Comparison of ENCODE assay signal across 9 mouse cellular contexts in genomic region chr2:26449121-26450060, GRCm38 (mm10). TPM values are rescaled to one million over a fixed set of nuclear protein-coding genes. Genes with fewer than 3 reads are reported as not detected.
A peak's percentile ranks its signal among the peaks of the same experiment; 100 is the strongest.
DNase-seq lines count a peak whose midpoint lies in the region; TF ChIP-seq lines count a peak whose summit lies in the region.
"Had no signal": no experiment of that assay in that cellular context is flagged by ENCODE, and none has a peak within 500 bp of the region (broad histone marks: within the 10 kb centered on the region; RNA-seq: fewer than 3 reads in every experiment).

No protein-coding gene starts in this region.

- TF ChIP-seq POLR2A in CH12.LX (IDR thresholded peaks at IDR 0.05; ENCODE audit: low read depth, low read length) = no peak
- no peak for TF ChIP-seq POLR2A in small intestine, adult 2 months (IDR thresholded peaks at IDR 0.05; ENCODE audit: low read depth, low read length)

- peak; percentile 88 to 97 for TF ChIP-seq CTCF in CH12.LX (conservative IDR thresholded peaks at IDR 0.05 in 1 of 2, IDR thresholded peaks at IDR 0.05 in 1 of 2; ENCODE audit: low read depth in 2 of 2, low read length in 2 of 2)
- peak; percentile 85; the same call in 1 of the 2 replicates for TF ChIP-seq CTCF in small intestine, adult 2 months (IDR thresholded peaks at IDR 0.05; ENCODE audit: extremely low read depth, insufficient read length, insufficient replicate concordance, low read depth, low read length)

- no peaks in the 10 kb centered on the region for H3K27me3 ChIP-seq in CH12.LX (replicated peaks)
- H3K27me3 ChIP-seq in small intestine, adult 2 months (ENCODE audit: control insufficient read depth, insufficient read depth, low read length) = no peaks in the 10 kb centered on the region
- H3K27me3 ChIP-seq: heart, embryonic 15.5 days had no signal

- WGBS in small intestine, adult 2 months = 23% methylated on average over 5 of the region's 5 CpGs

- H3K4me1 ChIP-seq in CH12.LX (ENCODE audit: control insufficient read depth in 1 of 2, insufficient read depth in 2 of 2) = peaks cover 9 to 21% of the 10 kb centered on the region in 2 experiments
- H3K4me1 ChIP-seq in small intestine, adult 2 months (ENCODE audit: control insufficient read depth, insufficient read depth, insufficient read length, low read length) = peaks cover 6% of the 10 kb centered on the region

- peaks cover 5% of the 10 kb centered on the region for H3K79me2 ChIP-seq in CH12.LX (replicated peaks; ENCODE audit: control insufficient read depth, extremely low read depth, insufficient read depth, poor library complexity, severe bottlenecking)

- dilution Hi-C loops in CH12.LX (cut with MboI; ENCODE audit: extremely low pct_ligation_motif_present, extremely low pct_unique_long_range_greater_than_20kb, low sequenced_read_pairs) = no loop called here

- no peak overlapping the region for H3K4me3 ChIP-seq in CH12.LX (replicated peaks in 1 of 3; ENCODE audit: low read depth in 2 of 3, low read length in 2 of 3, poor library complexity in 1 of 3)
- no peak overlapping the region for H3K4me3 ChIP-seq in small intestine, adult 2 months (ENCODE audit: low read depth, low read length)
- H3K4me3 ChIP-seq: heart, embryonic 15.5 days had no signal

- H3K9me3 ChIP-seq in CH12.LX (replicated peaks; ENCODE audit: low read length) = no peaks in the 10 kb centered on the region
- H3K9me3 ChIP-seq: heart, embryonic 15.5 days had no signal

- H3K4me2 ChIP-seq in CH12.LX (ENCODE audit: insufficient read depth, low read depth, poor library complexity, severe bottlenecking) = no peak overlapping the region
- H3K4me2 ChIP-seq: heart, embryonic 15.5 days had no signal

- H3K27ac ChIP-seq in CH12.LX (ENCODE audit: insufficient read depth, low read depth) = no peak overlapping the region
- no peak overlapping the region for H3K27ac ChIP-seq in small intestine, adult 2 months (ENCODE audit: insufficient read depth, low read depth, low read length)
- H3K27ac ChIP-seq: heart, embryonic 15.5 days had no signal

- no peak for TF ChIP-seq EP300 in CH12.LX (IDR thresholded peaks at IDR 0.05; ENCODE audit: low read length)

- peak; percentile 97 for TF ChIP-seq RAD21 in CH12.LX (IDR thresholded peaks at IDR 0.05; ENCODE audit: low read depth, low read length)

- DNase-seq in 416B (ENCODE audit: low read depth) = peak; percentile 69
- peak; percentile 70 for DNase-seq in CH12.LX (ENCODE audit: extremely low read depth)
- DNase-seq in c-Kit-positive CD71-positive TER-119-positive erythroid progenitor cells, embryonic 14.5 days (ENCODE audit: low spot score) = peak; percentile 50
- DNase-seq in gastrocnemius, adult 8-10 months (ENCODE audit: low spot score in 2 of 2) = peak; percentile 51 to 58
- peak; percentile 75 for DNase-seq in layer of hippocampus, adult 9-11 months
- peak; percentile 67 to 81 for DNase-seq in lung, postnatal 4 days
- no peak for DNase-seq in Muller cell, postnatal 12 days (ENCODE audit: inconsistent ontology term)

- peaks cover 0 to 27% of the 10 kb centered on the region in 2 experiments for H3K36me3 ChIP-seq in CH12.LX (replicated peaks in 1 of 2; ENCODE audit: control insufficient read depth in 1 of 2, insufficient read depth in 1 of 2, low read length in 1 of 2)
- no peaks in the 10 kb centered on the region; the same call in 1 of the 2 replicates for H3K36me3 ChIP-seq in small intestine, adult 2 months (ENCODE audit: control insufficient read depth, insufficient read depth, low read length)
- H3K36me3 ChIP-seq: heart, embryonic 15.5 days had no signal

- H3K9ac ChIP-seq in CH12.LX (ENCODE audit: insufficient read depth, low read depth) = no peak overlapping the region
- H3K9ac ChIP-seq: heart, embryonic 15.5 days had no signal

- in situ Hi-C loops in CH12.LX (cut with MboI; ENCODE audit: low pct_ligation_motif_present, low pct_unique_long_range_greater_than_20kb, low sequenced_read_pairs) = loop anchor here (5.0 kb wide), 2 partner anchors 48 to 98 kb away; no protein-coding TSS in a partner anchor

TF ChIP-seq in CH12.LX, 34 proteins besides CTCF, POLR2A, EP300 and RAD21:
- TF ChIP-seq ETS1 (conservative IDR thresholded peaks at IDR 0.05; ENCODE audit: low read depth, low read length) (no peak), NELFE (IDR thresholded peaks at IDR 0.05; ENCODE audit: low read depth, low read length) (0 out of 2 replicates have a peak, but pooled peaks have one; percentile 39), USF1 (IDR thresholded peaks at IDR 0.05; ENCODE audit: low read depth, low read length) (no peak), MAZ (IDR thresholded peaks at IDR 0.05; ENCODE audit: low read depth, low read length) (no peak), JUND (conservative IDR thresholded peaks at IDR 0.05; ENCODE audit: low read depth, low read length) (no peak), MAX (IDR thresholded peaks at IDR 0.05; ENCODE audit: low read length) (no peak), CHD2 (IDR thresholded peaks at IDR 0.05; ENCODE audit: low read length) (no peak), SIN3A (IDR thresholded peaks at IDR 0.05; ENCODE audit: low read length) (0 out of 2 replicates have a peak, but pooled peaks have one; percentile 28), CHD1 (IDR thresholded peaks at IDR 0.05; ENCODE audit: low read depth, low read length) (no peak), BHLHE40 (IDR thresholded peaks at IDR 0.05; ENCODE audit: low read depth, low read length) (no peak), POLR2AphosphoS2 (IDR thresholded peaks at IDR 0.05; ENCODE audit: low read depth, low read length) (no peak), HCFC1 (IDR thresholded peaks at IDR 0.05; ENCODE audit: low read depth, low read length) (no peak), ZKSCAN1 (IDR thresholded peaks at IDR 0.05; ENCODE audit: borderline replicate concordance, low read depth, low read length) (no peak), E2F4 (IDR thresholded peaks at IDR 0.05; ENCODE audit: insufficient replicate concordance, low read depth, low read length) (no peak), RCOR1 (conservative IDR thresholded peaks at IDR 0.05; ENCODE audit: low read depth, low read length) (peak; percentile 25; the same call in 1 of the 2 replicates), ZMIZ1 (IDR thresholded peaks at IDR 0.05; ENCODE audit: low read depth, low read length) (no peak), TBP (conservative IDR thresholded peaks at IDR 0.05; ENCODE audit: low read depth, low read length) (no peak), GABPA (IDR thresholded peaks at IDR 0.05; ENCODE audit: insufficient replicate concordance, low read depth, low read length) (no peak), MXI1 (IDR thresholded peaks at IDR 0.05; ENCODE audit: low read depth, low read length) (no peak), KAT2A (IDR thresholded peaks at IDR 0.05; ENCODE audit: insufficient replicate concordance, low read length) (no peak), ZNF384 (IDR thresholded peaks at IDR 0.05; ENCODE audit: low read depth, low read length) (no peak), MYC (IDR thresholded peaks at IDR 0.05; ENCODE audit: low read depth, low read length) (peak; percentile 51; the same call in 1 of the 2 replicates), MEF2A (IDR thresholded peaks at IDR 0.05; ENCODE audit: borderline replicate concordance, low read depth, low read length) (0 out of 2 replicates have a peak, but pooled peaks have one; percentile 37), JUN (IDR thresholded peaks at IDR 0.05; ENCODE audit: insufficient read depth, low read depth, low read length) (no peak), PAX5 (IDR thresholded peaks at IDR 0.05; ENCODE audit: low read length) (no peak), MAFK (IDR thresholded peaks at IDR 0.05; ENCODE audit: insufficient replicate concordance, low read length) (no peak), USF2 (conservative IDR thresholded peaks at IDR 0.05; ENCODE audit: low read depth, low read length) (no peak), TCF12 (IDR thresholded peaks at IDR 0.05; ENCODE audit: low read depth, low read length) (no peak), SMC3 (IDR thresholded peaks at IDR 0.05; ENCODE audit: low read depth, low read length) (peak; percentile 100), NRF1 (IDR thresholded peaks at IDR 0.05; ENCODE audit: low read depth, low read length) (no peak; the same call in 1 of the 2 replicates), UBTF (IDR thresholded peaks at IDR 0.05; ENCODE audit: low read depth, low read length) (no peak), ZC3H11A (IDR thresholded peaks at IDR 0.05; ENCODE audit: low read depth, low read length) (peak; percentile 99), IRF4 (IDR thresholded peaks at IDR 0.05; ENCODE audit: low read depth, low read length) (no peak), ELF1 (IDR thresholded peaks at IDR 0.05; ENCODE audit: low read depth, low read length) (peak; percentile 18; the same call in 1 of the 2 replicates)

RNA-seq across cellular contexts. Expression of gene Sec16a, which starts 4.4 kb away (rescaled TPM):
- total RNA-seq in CH12.LX (2012; rRNA removed) (31.8 and 36.3 TPM in 2 replicates), CH12.LX (2014; rRNA removed) (22.5 and 22.8 TPM in 2 replicates)
- 28.6 and 38.9 TPM in 2 replicates for polyA plus RNA-seq in CH12.LX (2012; ENCODE audit: insufficient read length, low read depth)
- total RNA-seq in gastrocnemius, adult 8-10 months (2022) = 10 to 100 TPM; 22.2 to 26.6 (median 24.3) TPM
- polyA plus RNA-seq in small intestine, adult 2 months (2012; rRNA removed) = 72.4 and 105 TPM in 2 replicates

RNA-seq across cellular contexts. Expression of gene Inpp5e, which starts 40.4 kb away (rescaled TPM):
- total RNA-seq in CH12.LX (2012; rRNA removed) (9.6 and 12.1 TPM in 2 replicates), CH12.LX (2014; rRNA removed) (4.8 and 5.2 TPM in 2 replicates)
- polyA plus RNA-seq in CH12.LX (2012; ENCODE audit: insufficient read length, low read depth) = 10.2 and 13.4 TPM in 2 replicates
- total RNA-seq in gastrocnemius, adult 8-10 months (2022) = 1 to 10 TPM; 9.0 to 9.6 (median 9.2) TPM
- 9.0 and 17.4 TPM in 2 replicates for polyA plus RNA-seq in small intestine, adult 2 months (2012; rRNA removed)
